Mouse (Mus musculus) left cerebral cortex, adult 2 months (tissue): ENCODE measurements around the gene Boc. TPM values are rescaled to one million over a fixed set of nuclear protein-coding genes. Genes with fewer than 3 reads are reported as not detected.
A peak's percentile ranks its signal among the peaks of the same experiment; 100 is the strongest.

Source experiments
- DNase-seq, 2 experiments: peaks; one replicate each; pipeline ENCODE4 v3.0.0; 2021 to 2022; ENCODE audit warnings: low spot score in 2 of 2, mixed read lengths in 1 of 2; ENCODE audit errors: extremely low spot score in 1 of 2
- H3K27ac ChIP-seq: fragments of 200-600 bp; 2 replicates; pipeline ENCODE4 v1.8.1; 2022
- H3K4me3 ChIP-seq: fragments of 200-600 bp; 2 replicates; pipeline ENCODE4 v1.8.1; 2022
- CTCF ChIP-seq: fragments of 200-600 bp; IDR thresholded peaks from 2 replicates; pipeline ENCODE4 v1.8.1; 2022; ENCODE audit warnings: antibody characterized with exemption, mild to moderate bottlenecking, moderate library complexity
- intact Hi-C: fragments of 180-260 bp; cut with DNase I; formaldehyde crosslinking; loops from one replicate; pipeline ENCODE4 v1.15.1; 2025
- long read RNA-seq, 2 experiments: library from polyadenylated mRNA; stranded (forward); transcript quantifications; one replicate each; pipeline ENCODE4 v2.0.0; 2021; ENCODE audit warnings: borderline mapping rate in 2 of 2
- total RNA-seq, 2 experiments: library from RNA; stranded (reverse); gene quantifications; 2 replicates each; pipeline ENCODE4 v1.2.3; 2021

Boc gene
- total RNA-seq: 10 to 100 TPM; 18.7 to 20.0 TPM
- long read RNA-seq, experiment 1, full-length matches to known transcripts: 9 of 40 reads
- long read RNA-seq, experiment 1, partial matches to known transcripts: 6 of 40 reads
- long read RNA-seq, experiment 1, other reads (novel, unspliced or antisense): 25 of 40 reads
- long read RNA-seq, experiment 2, full-length matches to known transcripts: 3 of 26 reads
- long read RNA-seq, experiment 2, partial matches to known transcripts: 5 of 26 reads
- long read RNA-seq, experiment 2, other reads (novel, unspliced or antisense): 18 of 26 reads

DNA sequence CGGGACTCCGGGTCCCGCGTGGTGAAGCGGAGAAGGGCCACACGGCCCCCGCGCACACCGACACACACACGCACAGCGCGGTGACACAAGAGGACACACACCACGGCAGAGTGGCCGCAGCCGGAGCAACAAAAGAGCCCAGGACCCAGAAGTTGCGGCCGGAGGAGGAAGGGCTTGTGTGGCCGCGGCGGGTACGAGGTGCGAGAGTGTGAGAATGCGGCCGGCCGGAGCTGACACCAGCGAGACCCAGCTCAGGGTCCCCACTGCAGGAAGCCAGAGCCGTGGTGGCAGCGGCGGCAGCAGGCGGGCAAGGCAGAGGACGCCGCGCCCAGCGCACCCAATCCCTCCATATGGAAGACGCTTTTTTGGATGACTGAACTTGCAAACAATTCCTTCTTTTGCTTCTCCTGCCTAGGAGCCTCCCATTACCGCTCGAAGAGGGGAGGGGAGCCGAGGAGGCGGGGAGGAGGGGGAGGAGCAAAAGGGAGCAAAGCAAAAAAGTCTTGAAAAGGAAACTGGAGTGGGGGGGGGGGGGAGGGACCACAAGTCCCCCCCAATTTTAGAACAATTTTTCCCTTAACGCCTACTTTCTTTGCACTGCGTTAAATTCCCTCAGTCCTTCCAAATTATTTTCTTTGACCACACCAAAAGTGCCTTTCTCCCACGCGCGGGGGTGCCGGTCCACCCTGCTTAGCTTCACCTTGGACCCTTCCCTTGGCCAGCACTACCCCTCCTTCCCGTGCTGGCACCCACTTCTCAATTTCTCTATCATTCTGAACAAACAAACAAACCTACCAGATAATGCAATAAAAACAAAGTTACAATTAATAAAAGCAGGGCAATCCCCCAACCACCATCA is at the start of gene Boc:
TSS of gene Boc (minus strand) at position 427 of the 859 bp plus-strand sequence.
- peak; percentile 42 to 69 for DNase-seq
- H3K27ac ChIP-seq: peak within 1 kb of the TSS; percentile 94
- TF ChIP-seq CTCF: no peak
- H3K4me3 ChIP-seq: peak within 1 kb of the TSS; percentile 66
- intact Hi-C loops: loop anchor here (2.0 to 5.0 kb wide), 3 partner anchors 28 to 74 kb away; no protein-coding TSS in a partner anchor

GRCm38 (mm10) chr16:44606643-44607042 is 47.9 kb upstream of the Boc start:
- Histone ChIP-seq H3K4me3 (no peak overlapping the region), H3K27ac (no peak overlapping the region)
- no peak for TF ChIP-seq CTCF
- intact Hi-C loops: no loop called here
- DNase-seq: no peak

GRCm38 (mm10) chr16:44604021-44604616 is 45.4 kb upstream of the Boc start:
- intact Hi-C loops: no loop called here
- DNase-seq: no peak
- Histone ChIP-seq H3K27ac (no peak overlapping the region), H3K4me3 (no peak overlapping the region)
- TF ChIP-seq CTCF: no peak

GRCm38 (mm10) chr16:44601999-44602794 is 43.5 kb upstream of the Boc start:
- H3K27ac ChIP-seq: no peak overlapping the region
- no peak for TF ChIP-seq CTCF
- intact Hi-C loops: no loop called here
- no peak for DNase-seq
- H3K4me3 ChIP-seq: no peak overlapping the region

GRCm38 (mm10) chr16:44601182-44601581 is 42.5 kb upstream of the Boc start:
- no peak overlapping the region for H3K4me3 ChIP-seq
- DNase-seq: no peak
- intact Hi-C loops: no loop called here
- TF ChIP-seq CTCF: no peak
- H3K27ac ChIP-seq: no peak overlapping the region

DNA sequence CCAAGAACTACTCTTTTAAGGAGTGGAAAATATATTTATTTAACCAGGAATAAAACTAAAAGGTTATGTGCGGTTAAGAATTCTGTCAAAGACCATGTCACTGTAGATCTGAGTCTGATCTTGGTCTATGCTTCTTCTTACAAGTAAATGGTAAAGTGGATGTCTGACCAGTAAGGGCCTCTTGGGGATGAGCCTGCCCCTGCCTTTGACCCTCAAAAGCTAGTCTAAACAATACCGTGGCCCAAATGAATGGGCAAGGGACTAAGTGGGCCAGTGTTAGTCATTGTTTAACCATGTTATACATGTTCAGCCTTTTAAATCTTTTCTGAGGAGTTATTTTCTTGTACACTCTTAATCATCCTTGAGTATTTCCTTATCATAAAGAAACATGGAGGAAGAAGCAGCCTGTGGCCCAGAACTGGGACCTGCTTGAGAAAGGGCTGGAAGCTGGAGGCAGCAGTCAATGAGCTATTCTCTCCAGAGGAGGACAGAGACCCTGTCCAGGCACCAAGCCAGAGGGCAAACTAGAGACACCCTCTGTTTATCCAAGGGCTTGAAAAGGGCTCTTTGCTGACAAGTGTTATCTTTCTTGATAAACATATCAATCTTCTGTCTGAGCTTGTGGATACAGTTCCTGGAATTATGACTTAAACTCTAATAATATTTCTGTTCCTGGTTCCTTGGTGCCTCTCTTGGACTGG is 38.6 kb upstream of the Boc start:
- no peak for TF ChIP-seq CTCF
- intact Hi-C loops: no loop called here
- no peak overlapping the region for H3K4me3 ChIP-seq
- no peak overlapping the region for H3K27ac ChIP-seq
- no peak for DNase-seq

DNA sequence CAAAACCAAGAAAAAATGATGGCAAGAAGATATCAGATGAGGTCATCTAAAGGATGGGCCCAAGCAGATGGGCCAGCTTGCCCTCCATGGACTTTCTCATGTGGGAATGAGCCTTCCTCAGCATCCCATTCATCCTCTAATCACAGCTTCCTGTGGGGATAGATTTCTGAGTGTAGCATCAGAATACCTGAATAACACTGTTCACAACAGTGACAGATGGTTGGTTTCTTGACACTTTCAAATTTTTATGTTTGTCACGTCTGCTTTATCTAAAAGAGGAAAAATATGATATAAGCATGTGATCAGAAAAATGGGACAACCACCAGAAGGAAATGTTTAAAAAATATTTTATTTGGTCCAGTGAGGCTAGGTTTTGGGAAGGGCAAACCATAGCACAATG is 30.8 kb upstream of the Boc start:
- Histone ChIP-seq H3K4me3 (no peak overlapping the region), H3K27ac (no peak overlapping the region)
- no peak for TF ChIP-seq CTCF
- intact Hi-C loops: no loop called here
- no peak for DNase-seq

DNA sequence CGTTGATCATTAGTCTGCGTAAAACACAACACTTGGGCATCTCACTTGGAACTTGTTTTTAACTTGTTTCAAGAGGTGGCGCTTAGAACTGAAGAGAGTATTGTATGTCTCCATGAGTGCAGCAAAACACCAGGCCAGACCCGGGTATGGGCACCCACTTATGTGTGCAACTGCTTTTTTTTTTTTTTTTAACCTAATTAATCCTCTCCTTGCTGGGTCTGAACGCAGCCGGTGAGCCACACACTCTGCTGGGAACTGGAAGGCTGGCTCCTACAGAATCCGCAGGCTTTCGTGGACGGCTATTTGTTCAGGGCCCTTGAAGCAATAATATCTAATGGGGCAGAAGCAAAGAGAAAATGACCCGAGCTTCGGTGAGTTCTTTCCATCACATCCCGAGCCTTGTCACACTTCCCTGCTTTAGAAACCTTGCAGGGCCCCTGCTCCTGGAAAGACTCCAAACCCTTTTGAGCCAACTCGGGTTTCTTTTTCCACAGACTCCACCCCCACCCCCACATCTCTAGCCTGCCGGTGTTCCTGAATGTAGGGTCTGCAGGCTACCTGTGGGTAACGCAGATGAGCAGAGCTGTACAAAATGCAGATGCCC is 20.8 kb upstream of the Boc start:
- intact Hi-C loops: no loop called here
- no peak for DNase-seq
- H3K4me3 ChIP-seq: no peak overlapping the region
- no peak overlapping the region for H3K27ac ChIP-seq
- TF ChIP-seq CTCF: no peak

DNA sequence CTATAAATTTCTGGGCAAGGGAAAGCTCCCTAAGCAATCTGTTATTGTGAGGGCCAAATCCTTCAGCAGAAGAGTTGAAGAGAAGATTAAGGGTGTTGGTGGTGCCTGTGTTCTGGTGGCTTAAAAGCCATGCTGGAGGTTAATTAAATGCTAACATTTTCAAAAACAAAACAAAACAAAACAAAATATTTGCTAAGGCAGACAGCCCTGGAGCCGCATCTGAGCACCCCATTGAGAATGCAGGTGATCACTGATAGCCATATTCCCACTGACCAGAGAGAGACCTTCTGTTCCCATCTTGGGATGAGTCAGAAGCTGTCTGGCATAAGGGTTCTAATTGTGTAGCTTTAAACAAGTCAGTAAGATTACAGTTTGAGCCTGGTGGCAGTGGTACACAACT is 19.9 kb upstream of the Boc start:
- intact Hi-C loops: no loop called here
- DNase-seq: no peak
- TF ChIP-seq CTCF: no peak
- Histone ChIP-seq H3K4me3 (no peak overlapping the region), H3K27ac (no peak overlapping the region)

- intact Hi-C loops: no loop called here
- H3K4me3 ChIP-seq: no peak overlapping the region
- DNase-seq: no peak
These were observed 9.4 kb upstream of the Boc start for GRCm38 (mm10) chr16:44568056-44568455.

More at GRCm38 (mm10) chr16:44568056-44568455, 9.4 kb upstream of the Boc start:
- no peak for TF ChIP-seq CTCF
- H3K27ac ChIP-seq: no peak overlapping the region
